Mouse (Mus musculus): Measurements from ENCODE around the gene Gmcl1.

Gene Gmcl1

GRCm38 (mm10) chr6:86736830-86737229 lies 3.6 kb upstream of the Gmcl1 start:
- peak; percentile 29 to 74 for DNase-seq (ENCODE audit: inconsistent age in 2 of 2, low spot score in 1 of 2)

GRCm38 (mm10) chr6:86736313-86736712 lies 3.1 kb upstream of the Gmcl1 start:
- peak in 1 of 2 experiments; percentile 51 for DNase-seq (ENCODE audit: inconsistent age in 2 of 2, low spot score in 1 of 2)

GRCm38 (mm10) chr6:86732276-86733173 lies 658 bp downstream of the Gmcl1 start:
- no peak for DNase-seq (ENCODE audit: inconsistent age in 2 of 2, low spot score in 1 of 2)

GRCm38 (mm10) chr6:86728711-86729110 lies 4.5 kb downstream of the Gmcl1 start:
- DNase-seq (ENCODE audit: inconsistent age in 2 of 2, low spot score in 1 of 2): no peak

GRCm38 (mm10) chr6:86721977-86722376 lies 11.2 kb downstream of the Gmcl1 start:
- DNase-seq (ENCODE audit: inconsistent age in 2 of 2, low spot score in 1 of 2): no peak

GRCm38 (mm10) chr6:86708072-86708774 lies 25.0 kb downstream of the Gmcl1 start:
- no peak for DNase-seq (ENCODE audit: inconsistent age in 2 of 2, low spot score in 1 of 2)

- no peak for DNase-seq (ENCODE audit: inconsistent age in 2 of 2, low spot score in 1 of 2)
Measured at GRCm38 (mm10) chr6:86702577-86702976, 30.6 kb downstream of the Gmcl1 start.

GRCm38 (mm10) chr6:86697903-86698302 lies 35.3 kb downstream of the Gmcl1 start:
- DNase-seq (ENCODE audit: inconsistent age in 2 of 2, low spot score in 1 of 2): no peak

- DNase-seq (ENCODE audit: inconsistent age in 2 of 2, low spot score in 1 of 2): no peak
Measured at GRCm38 (mm10) chr6:86696213-86696612, 37.0 kb downstream of the Gmcl1 start.

GRCm38 (mm10) chr6:86694465-86694864 lies 38.7 kb downstream of the Gmcl1 start:
- peak; percentile 56 to 86 for DNase-seq (ENCODE audit: inconsistent age in 2 of 2, low spot score in 1 of 2)

- no peak for DNase-seq (ENCODE audit: inconsistent age in 2 of 2, low spot score in 1 of 2)
Measured at GRCm38 (mm10) chr6:86689671-86690070, 43.5 kb downstream of the Gmcl1 start.

- no peak for DNase-seq (ENCODE audit: inconsistent age in 2 of 2, low spot score in 1 of 2)
Measured at GRCm38 (mm10) chr6:86686971-86687370, 46.2 kb downstream of the Gmcl1 start.

GRCm38 (mm10) chr6:86684655-86685011 lies 48.5 kb downstream of the Gmcl1 start:
- no peak for DNase-seq (ENCODE audit: inconsistent age in 2 of 2, low spot score in 1 of 2)

- peak; percentile 93 to 98 for DNase-seq (ENCODE audit: inconsistent age in 2 of 2, low spot score in 1 of 2)
Measured at GRCm38 (mm10) chr6:86683872-86684654, 49.1 kb downstream of the Gmcl1 start, which contains the start of gene Snrnp27. Gene Snrnp27, minus strand, starts transcription at chr6:86684522.

- DNase-seq (ENCODE audit: inconsistent age in 2 of 2, low spot score in 1 of 2): no peak
Measured at GRCm38 (mm10) chr6:86681289-86681688, 51.9 kb downstream of the Gmcl1 start.

GRCm38 (mm10) chr6:86678341-86678740 lies 54.8 kb downstream of the Gmcl1 start:
- no peak for DNase-seq (ENCODE audit: inconsistent age in 2 of 2, low spot score in 1 of 2)

GRCm38 (mm10) chr6:86670873-86671272 lies 62.3 kb downstream of the Gmcl1 start:
- DNase-seq (ENCODE audit: inconsistent age in 2 of 2, low spot score in 1 of 2): peak; percentile 55 to 89

GRCm38 (mm10) chr6:86669240-86669727 lies 63.9 kb downstream of the Gmcl1 start:
- DNase-seq (ENCODE audit: inconsistent age in 2 of 2, low spot score in 1 of 2): peak; percentile 100

- no peak for DNase-seq (ENCODE audit: inconsistent age in 2 of 2, low spot score in 1 of 2)
Measured at GRCm38 (mm10) chr6:86668580-86669239, 64.5 kb downstream of the Gmcl1 start, which contains the start of gene Mxd1. Gene Mxd1, minus strand, starts transcription at chr6:86669161.

- DNase-seq (ENCODE audit: inconsistent age in 2 of 2, low spot score in 1 of 2): no peak
Measured at GRCm38 (mm10) chr6:86667061-86667460, 66.1 kb downstream of the Gmcl1 start.

Measured in adrenal gland, adult (tissue).